Mouse (Mus musculus): ENCODE results near the gene Mfge8. TPM values are rescaled to one million over a fixed set of nuclear protein-coding genes. Genes with fewer than 3 reads are reported as not detected.

Gene Mfge8
- total RNA-seq (2021) = 100 to 1,000 TPM; 118 to 144 TPM

DNA sequence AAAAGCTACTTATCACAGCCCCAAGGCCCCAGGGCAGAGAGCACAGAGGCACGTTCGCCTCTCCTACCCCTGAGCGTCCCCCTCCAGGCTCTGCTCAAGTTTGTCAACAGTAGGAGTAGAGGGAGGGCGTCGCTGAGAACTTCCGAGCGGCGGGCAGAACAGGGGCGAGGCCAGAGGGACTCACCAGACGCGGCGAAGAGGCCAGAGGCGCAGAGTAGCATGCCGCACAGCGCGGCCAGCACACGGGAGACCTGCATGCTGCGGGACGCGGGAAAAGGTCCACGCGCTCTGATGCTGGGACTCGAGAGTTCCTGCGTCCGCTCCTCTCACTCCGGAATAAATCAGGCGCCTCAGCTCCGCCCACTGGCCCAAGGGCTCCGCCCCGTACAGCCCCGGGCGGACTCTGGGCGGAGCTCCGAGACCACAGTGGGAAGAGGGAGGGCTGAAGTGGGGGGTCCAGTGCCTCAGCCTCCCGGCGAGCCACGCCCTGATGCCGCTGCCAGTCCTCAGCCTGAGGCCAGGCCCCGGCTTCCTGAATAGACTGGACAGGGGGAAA, at the start of gene Mfge8:
Gene Mfge8 (minus strand): TSS at position 350 of the 556 bp plus-strand sequence.
- DNase-seq (ENCODE audit: low spot score) = peak; percentile 91
- intact Hi-C loops (cut with DNase I) = loop anchor here (10.0 kb wide), 1 partner anchor 316 kb away; the partner anchor contains the start of gene Polg

DNA sequence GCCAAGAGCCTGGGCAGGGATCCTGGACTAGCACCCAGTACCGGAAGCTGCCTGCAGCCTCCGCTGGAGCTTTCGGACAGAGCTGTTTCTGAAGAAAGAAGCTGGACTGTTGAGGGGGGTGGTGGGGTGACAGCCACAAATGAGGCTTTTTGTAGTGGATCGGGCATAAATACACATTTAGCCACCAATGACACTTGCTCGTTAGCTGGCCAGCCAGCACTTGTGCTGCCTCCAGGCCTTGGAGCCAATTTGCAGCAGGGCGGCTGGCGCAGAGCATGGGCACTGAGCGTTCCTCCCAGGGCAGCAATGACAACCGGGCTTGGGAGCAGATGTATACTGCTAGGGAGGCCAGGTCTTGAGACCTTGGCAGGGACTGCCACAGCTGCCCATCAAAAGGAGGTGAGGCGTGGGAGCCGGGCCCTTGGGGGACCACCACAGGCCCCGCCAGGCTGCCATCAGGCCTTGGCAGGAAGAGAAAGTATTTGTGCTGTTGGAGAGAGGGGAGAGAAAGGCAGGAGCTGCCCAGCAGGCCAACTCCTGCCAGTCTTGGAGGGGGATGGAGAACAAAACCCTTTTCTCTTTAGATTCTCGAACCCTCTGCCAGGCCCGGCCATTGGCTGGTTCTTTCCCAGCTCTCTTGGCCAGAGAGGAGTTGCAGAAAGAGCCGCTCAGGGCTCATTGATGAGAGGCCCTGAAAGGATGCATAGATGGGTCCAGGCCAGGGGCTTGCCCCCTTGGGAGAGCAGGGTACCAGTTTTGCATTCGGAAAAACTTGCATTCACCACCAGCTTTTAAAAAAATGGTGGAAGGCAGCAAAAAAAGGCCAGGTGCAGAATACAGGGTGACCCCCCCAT, 45.9 kb upstream of the Mfge8 start:
- intact Hi-C loops (cut with DNase I) = loop anchor here (5.0 kb wide), 1 partner anchor 52 kb away; no protein-coding TSS in a partner anchor
- no peak for DNase-seq (ENCODE audit: low spot score)

DNA sequence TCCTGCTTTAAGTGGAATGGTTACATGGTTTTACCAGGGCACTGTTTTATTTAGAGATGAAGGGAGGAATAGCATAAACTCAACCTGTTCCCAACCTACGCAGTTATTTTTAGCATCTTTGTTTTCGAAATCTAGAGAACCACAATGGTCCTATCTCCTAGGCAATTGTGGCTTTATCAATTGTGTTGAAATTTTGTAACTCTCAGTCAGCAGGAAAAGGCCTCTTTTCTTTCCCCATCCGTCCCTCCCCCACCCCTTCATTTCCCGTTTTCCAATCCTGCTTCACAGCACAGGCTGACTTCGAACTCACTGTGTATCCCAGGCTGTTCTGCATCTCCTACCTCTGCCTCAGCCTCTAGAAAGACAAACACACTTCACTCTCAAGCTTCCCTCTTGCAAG, 45.1 kb upstream of the Mfge8 start:
- DNase-seq (ENCODE audit: low spot score) = no peak
- intact Hi-C loops (cut with DNase I) = loop anchor here (5.0 kb wide), 1 partner anchor 52 kb away; no protein-coding TSS in a partner anchor

DNA sequence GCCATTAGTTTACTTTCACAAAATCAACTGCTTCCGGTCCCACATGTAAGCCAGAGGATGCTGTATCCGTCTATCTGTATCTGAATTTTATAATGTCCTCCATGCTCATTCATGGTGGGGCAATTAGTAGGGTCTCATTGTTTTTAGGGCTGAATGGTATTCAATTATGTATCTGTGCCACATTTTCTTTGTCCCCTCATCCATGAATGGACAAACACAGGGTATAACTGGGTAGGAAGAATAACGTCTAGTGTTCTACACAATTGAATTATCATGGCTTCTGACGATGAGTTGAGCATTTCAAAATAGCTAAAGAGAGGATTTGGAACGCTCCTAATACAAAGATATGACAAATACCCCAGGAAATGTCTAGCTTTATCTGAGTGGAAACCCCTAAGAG, 42.6 kb upstream of the Mfge8 start:
- intact Hi-C loops (cut with DNase I) = loop anchor here (5.0 kb wide), 1 partner anchor 49 kb away; no protein-coding TSS in a partner anchor
- DNase-seq (ENCODE audit: low spot score) = no peak

DNA sequence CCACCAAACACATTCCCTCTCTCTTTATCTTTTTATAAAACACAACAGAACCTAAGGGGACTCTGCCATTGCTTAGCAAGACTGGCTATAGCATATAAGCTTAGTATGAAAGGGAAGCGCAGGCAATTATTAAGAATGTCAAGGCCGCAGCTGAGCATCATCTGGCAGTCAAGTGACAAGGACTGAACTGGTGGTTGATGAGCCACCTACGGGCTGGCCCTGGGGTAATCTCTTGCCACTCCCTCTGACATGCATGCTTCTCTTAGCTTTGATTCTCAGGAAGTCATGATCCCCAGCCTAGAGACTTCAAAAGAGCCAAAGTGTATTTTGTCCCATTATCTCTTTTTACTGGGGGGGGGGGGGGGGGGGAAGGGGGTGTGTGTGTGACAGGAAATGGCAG, 41.7 kb upstream of the Mfge8 start:
- no peak for DNase-seq (ENCODE audit: low spot score)
- intact Hi-C loops (cut with DNase I) = loop anchor here (5.0 kb wide), 1 partner anchor 48 kb away; no protein-coding TSS in a partner anchor

DNA sequence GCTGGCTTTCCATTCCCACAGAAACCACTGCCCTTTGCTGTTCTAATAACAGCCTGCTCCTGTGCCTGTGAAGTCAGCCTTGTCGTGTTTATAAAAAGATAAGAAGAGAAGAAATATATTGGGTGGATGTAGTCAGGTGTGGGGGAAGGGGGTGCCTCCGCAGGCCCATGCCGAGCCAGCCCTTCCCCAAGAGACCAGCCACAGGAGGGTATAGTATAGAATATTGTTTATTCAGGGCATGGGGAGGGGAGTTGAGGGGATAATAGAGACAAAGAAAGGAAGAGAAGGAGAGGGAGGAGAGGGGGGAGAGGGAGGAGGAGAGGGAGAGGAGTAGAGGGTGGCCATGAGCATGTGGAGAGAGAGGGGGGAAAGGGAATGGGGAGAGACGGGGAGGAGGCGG, 40.4 kb upstream of the Mfge8 start:
- DNase-seq (ENCODE audit: low spot score) = no peak
- intact Hi-C loops (cut with DNase I) = no loop called here

DNA sequence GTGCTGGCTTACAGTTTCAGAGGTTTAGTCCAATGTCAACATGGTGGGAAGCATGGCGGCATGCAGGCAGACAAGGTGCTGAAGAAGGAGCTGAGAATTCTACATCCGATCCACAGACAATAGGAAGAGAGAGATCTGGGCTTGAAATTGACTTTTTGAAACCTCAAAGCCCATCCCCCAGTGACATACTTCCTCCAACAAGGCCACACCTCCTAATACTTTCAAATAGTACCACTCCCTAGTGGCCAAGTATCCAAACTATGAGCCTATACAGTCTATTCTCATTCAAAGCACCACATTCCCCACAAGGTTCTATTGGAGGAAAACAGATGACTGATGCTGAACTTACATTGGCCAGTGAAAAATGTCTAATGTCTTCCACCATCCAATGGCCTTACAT, 38.7 kb upstream of the Mfge8 start:
- intact Hi-C loops (cut with DNase I) = no loop called here
- DNase-seq (ENCODE audit: low spot score) = no peak

DNA sequence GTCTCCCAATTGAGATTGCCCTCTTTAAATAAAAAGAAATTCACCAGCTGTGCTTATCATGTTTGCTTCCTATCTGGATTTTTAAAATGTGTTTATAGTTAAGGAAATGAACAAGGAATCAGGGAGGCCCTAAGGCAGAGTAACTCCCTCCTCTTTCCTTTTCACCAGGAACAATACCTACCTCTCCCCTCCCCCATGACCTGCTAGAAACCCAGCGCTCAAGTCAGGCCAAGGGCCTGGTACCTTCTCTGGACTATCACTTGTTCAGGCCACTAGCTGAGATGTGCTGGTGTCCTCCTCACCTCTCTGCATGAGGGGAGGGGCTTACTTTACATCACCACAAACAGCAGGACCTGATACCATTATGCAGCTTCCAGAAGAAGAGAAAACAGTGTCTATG, 34.6 kb upstream of the Mfge8 start:
- intact Hi-C loops (cut with DNase I) = no loop called here

DNA sequence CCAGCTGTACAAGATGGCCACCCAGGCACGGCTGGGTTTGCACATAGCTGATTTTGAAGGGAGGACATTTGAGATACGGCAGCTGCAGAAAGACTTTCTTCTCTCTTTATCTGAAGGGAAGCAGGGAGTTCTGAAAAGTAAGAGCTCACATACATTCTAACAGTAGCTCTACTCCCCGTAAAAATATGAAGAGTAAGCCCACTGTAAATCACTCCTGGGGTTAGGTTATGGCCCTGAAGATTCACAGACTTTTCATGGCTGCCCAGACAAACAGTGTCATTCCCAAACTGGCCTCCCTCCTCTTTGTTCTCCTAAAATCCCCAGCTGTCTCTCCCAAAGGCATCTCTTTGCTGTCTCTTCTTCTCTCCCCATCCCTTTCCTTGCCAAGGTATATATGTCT, 24.9 kb upstream of the Mfge8 start:
- intact Hi-C loops (cut with DNase I) = no loop called here

More for the DNA sequence above, 34.6 kb upstream of the Mfge8 start:
- DNase-seq (ENCODE audit: low spot score) = no peak

DNA sequence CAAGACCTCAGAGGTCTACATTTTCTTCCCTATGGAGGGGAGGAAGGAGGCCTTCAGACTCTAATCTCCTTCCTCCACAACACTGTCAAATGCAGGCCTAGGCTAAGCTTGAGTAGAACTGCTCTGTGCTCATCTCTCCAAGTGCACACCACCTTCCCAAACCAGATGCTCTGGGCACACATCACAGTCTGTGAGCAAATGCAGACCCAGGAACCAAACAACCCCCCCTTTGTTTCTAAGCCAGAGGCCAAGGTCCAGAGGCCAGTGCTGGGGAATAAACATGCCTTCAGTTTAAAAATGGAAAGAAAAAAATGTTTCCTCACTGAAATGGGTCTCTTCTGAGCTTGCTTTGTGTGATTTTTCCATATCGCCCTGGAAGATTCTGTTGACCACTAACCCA, 22.9 kb upstream of the Mfge8 start:
- intact Hi-C loops (cut with DNase I) = no loop called here
- no peak for DNase-seq (ENCODE audit: low spot score)

More for the DNA sequence above, 24.9 kb upstream of the Mfge8 start:
- DNase-seq (ENCODE audit: low spot score) = no peak

DNA sequence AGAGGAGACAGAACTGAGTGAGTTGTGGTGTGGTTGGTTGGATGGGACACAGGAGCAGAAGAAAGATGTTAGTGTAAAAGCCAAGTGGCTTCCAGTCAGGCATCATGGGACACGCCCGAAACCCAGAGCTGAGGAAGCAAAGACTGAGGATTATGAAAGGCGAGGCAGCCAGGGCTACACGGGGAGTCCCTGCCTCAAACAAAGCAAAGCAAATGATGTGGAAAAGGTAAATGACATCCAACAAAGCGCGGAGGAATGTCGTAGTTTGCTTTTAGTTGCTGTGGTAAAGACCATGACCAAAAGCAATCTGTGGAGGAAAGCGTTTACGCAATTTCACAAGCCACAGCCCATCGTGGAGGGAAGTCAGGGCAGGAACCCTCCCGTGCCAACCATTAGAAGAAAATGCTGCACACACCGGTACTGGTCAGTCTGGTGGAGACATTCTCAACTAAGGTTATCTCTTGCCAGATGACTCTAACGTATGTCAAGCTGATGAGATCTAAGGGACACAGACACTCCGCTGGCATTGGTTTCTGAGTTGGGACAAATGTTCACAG, 18.2 kb upstream of the Mfge8 start:
- DNase-seq (ENCODE audit: low spot score) = no peak
- intact Hi-C loops (cut with DNase I) = no loop called here

DNA sequence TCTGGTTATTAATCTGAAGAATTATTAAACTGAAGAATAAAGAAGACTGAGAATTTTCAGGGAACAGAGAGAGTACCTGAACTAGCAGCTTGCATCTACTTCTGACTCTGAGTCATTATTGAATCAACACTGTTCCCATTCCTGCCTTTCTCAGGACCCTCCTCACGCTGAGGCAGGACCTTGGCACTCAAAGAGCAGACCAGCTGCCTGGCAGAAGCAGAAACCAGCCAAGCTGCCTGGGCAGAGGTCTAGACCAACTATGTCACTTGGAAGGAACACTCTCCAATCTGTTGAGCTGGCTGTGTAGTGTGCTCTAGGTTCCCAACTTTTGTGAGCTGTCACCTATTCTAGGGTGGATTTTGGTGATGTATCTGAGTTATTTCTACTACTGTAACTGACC, 10.5 kb upstream of the Mfge8 start:
- no peak for DNase-seq (ENCODE audit: low spot score)
- intact Hi-C loops (cut with DNase I) = no loop called here

DNA sequence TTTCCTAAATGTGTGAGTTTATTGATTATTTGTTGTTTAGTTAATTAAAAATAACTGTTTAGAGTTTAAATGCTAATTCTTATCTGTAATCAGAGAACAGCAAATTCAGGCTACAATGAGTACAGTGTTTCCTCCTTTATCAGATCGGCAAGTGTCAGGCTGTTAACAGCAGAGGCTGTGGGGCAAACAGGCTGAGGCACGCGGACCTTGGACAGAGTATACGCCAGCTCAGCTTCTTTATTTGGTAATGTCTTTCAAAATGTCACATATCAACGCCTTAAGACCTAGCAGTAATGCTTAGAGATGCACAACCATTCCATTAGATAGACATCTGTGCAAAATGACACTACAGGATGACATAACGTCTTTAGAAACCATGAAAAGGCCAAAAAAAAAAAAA, 662 bp upstream of the Mfge8 start:
- DNase-seq (ENCODE audit: low spot score) = no peak
- intact Hi-C loops (cut with DNase I) = loop anchor here (10.0 kb wide), 1 partner anchor 315 kb away; the partner anchor contains the start of gene Polg

DNA sequence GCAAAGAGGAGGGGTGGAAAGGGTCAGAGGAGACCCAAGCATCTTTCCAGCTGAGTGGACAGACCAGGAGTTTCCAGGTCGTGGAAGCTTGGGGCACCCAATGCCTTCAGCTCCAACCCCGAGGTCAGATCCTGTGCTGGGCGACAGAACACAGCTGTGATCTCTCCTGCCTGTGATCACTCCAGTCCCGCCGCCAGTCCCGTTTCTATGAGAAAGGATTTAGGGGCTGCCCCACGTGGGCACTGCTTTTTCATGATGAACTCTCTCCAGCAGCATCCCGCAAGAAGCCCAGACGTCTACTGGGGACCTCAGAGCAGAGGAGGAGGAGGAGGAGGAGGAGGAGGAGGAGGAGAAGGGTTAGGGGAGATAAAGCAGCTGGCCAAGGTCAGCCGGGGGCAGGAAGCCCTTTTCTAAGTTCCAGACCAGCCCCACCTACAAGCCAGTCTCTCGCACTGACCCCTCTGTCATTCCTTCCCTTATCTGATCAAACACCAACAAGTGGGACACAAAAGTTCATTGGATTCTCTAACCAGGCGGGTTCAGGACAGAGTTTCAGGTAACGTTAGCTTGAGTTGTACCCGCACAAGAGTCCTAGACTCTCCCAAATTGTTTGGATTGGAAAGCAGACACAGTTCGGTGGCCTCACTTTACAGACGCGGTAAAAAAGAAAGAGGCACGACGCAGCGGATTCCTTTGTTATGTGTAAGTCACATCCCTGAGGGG, 768 bp downstream of the Mfge8 start:
- DNase-seq (ENCODE audit: low spot score) = no peak
- intact Hi-C loops (cut with DNase I) = loop anchor here (10.0 kb wide), 1 partner anchor 317 kb away; the partner anchor contains the start of gene Polg

DNA sequence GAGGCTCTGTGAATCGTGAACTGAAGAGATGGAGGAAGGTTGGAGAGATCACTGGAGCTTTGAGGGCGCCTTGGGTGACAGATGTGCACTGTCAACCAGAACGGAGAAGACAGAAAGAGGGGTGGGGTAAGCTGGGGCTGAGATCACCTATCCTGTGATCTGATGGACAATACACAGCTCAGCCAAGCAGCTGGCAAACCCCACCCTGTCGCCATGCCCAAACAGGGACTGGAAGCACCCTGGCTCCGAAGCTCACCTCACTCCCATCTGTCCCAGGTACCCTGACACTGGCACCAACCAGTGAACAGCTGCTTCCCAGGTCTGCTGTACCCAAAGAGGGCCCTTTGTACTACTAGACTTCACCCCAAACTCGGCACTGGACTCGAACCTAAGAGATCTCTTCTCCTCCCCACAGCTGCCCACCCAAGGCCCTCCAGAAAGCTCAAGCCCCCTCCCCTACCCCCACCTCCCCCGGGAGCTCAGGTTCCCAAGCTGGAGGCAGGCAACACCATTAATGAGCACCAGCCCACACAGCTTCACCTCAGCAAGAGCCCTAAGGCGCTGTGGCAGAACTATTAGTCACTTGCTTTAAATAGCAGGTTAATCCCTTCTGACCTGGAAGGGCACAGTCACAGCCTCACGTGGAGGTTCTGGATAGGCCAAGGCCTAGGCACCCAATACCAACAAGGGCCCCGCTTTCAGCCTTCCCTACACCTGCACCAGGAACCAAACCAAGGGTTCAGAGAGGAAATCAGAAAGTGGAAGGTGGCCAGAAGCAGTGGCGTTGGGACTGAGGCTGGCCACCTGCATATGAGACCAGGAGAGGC, 1.6 kb downstream of the Mfge8 start:
- intact Hi-C loops (cut with DNase I) = loop anchor here (10.0 kb wide), 1 partner anchor 318 kb away; the partner anchor contains the start of gene Polg
- DNase-seq (ENCODE audit: low spot score) = no peak

DNA sequence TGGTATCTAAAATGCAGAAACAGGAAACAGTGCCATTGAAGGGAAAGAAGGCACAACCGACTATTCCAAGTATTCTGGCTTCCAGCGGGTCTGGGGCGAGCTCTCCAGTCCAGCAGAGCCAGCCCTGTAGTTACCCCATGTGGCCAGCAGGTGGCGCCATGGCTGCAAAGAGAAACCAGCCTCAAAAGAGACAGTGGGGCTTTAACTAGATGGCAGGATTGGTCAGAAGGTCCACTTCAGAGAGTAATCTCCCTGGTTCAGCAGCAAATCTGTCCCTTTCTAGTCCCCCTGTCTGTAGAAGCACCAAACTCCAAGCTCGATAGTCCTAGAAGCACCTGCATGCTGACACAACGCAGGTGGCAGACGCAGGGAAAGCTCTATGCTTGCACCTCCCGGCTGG, 8.0 kb downstream of the Mfge8 start:
- peak; percentile 38 for DNase-seq (ENCODE audit: low spot score)
- intact Hi-C loops (cut with DNase I) = loop anchor here (1.0 to 10.0 kb wide), 5 partner anchors 51 to 324 kb away; partner anchors contain the start of gene Polg

DNA sequence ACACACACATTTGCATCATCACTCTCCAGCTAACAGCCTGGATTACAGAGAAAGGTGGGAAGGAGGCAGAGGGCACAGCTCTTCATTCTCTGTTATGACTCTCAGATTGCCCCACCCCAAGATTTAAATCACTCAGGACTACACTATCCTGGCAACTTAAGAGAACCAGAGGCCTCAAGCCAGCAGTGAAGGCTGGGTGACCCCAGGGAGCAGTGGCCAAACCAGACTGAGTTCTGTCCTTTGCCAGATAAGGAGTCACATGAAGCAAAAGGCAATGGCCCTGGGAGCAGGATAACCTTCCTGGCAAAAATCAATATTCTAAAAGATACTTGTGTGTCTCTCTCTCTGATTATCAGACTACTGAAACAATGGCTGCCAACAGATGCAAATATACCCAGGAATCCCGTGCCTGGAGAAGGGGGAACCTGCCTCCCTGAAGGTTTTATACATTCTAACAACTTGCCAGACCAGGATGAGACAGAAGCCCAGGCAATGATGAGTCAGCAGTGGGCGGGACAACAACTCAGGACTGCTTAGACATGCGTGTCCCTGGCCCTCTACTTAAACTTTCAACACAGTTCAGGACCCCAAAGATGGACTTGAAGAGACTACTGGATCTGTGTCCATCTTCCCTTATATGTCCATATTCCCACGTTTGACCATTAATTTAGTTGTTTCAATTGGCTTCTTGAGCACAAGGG, 8.8 kb downstream of the Mfge8 start:
- no peak for DNase-seq (ENCODE audit: low spot score)
- intact Hi-C loops (cut with DNase I) = loop anchor here (2.0 to 10.0 kb wide), 4 partner anchors 52 to 325 kb away; partner anchors contain the start of gene Polg

DNA sequence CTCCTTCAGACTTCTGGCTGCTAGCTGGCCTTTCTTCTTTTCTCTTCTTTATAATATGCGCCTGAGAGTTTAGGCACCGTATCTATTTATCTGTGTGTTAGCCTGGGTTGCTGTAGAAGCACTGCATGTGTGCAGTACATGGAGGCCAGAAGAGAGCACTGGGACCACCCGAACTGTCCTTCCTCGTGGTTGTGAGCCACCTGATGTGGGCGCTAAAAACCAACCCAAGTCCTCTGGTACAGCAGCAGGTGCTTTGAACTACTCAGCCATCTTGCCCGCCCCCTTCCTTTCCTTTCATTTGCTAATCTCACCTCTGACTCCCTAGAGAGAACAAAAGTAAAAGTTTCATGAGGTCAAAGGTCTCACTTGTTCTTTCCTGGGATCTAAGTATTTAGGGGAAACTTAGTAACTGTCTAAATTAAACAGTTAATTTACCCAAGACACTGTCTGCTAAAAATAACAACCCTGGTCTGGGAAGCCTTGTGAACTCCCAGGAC, 9.5 kb downstream of the Mfge8 start:
- DNase-seq (ENCODE audit: low spot score) = no peak
- intact Hi-C loops (cut with DNase I) = no loop called here

Data from heart, postnatal 25 days (tissue).